Mouse (Mus musculus) ES-E14 (cell line): Measurements from ENCODE around the gene Tpst2. TPM values are rescaled to one million over a fixed set of nuclear protein-coding genes. Genes with fewer than 3 reads are reported as not detected.

Experiments
- DNase-seq: peaks from one replicate; pipeline ENCODE4 v3.0.0-alpha.2; 2013; ENCODE audit warnings: low read depth, low spot score
- H3K27ac ChIP-seq: 2 replicates; pipeline ENCODE4 v1.5.1; 2012; ENCODE audit warnings: low read depth, mild to moderate bottlenecking, low read length, moderate library complexity, mixed read lengths; ENCODE audit not compliant: poor library complexity, insufficient read depth, severe bottlenecking
- H3K36me3 ChIP-seq: 2 replicates; pipeline ENCODE4 v1.6.1; 2012; ENCODE audit warnings: mild to moderate bottlenecking, low read length, moderate library complexity, mixed read lengths; ENCODE audit not compliant: control insufficient read depth, poor library complexity, insufficient read depth, severe bottlenecking
- H3K4me1 ChIP-seq, 2 experiments: fragments of 150-350 bp in 1 of 2; sonication (generic) in 1 of 2; 2 replicates each; pipeline ENCODE4 v1.6.1; 2012; ENCODE audit warnings: low read length in 2 of 2, mild to moderate bottlenecking in 1 of 2, mixed read lengths in 1 of 2; ENCODE audit not compliant: control insufficient read depth in 2 of 2, insufficient read depth in 2 of 2, poor library complexity in 1 of 2
- H3K4me3 ChIP-seq, 2 experiments: fragments of 150-350 bp in 1 of 2; sonication (generic) in 1 of 2; 2 replicates each; pipeline ENCODE4 v1.5.1; 2012; ENCODE audit warnings: low read length in 2 of 2, low read depth in 1 of 2, mild to moderate bottlenecking in 1 of 2, mixed read lengths in 1 of 2; ENCODE audit not compliant: insufficient read depth in 1 of 2, poor library complexity in 1 of 2, severe bottlenecking in 1 of 2
- H3K9ac ChIP-seq: 2 replicates; pipeline ENCODE4 v1.6.1; 2012; ENCODE audit warnings: low read depth, mild to moderate bottlenecking, low read length, mixed read lengths; ENCODE audit not compliant: poor library complexity, insufficient read depth, severe bottlenecking
- H3K9me3 ChIP-seq: fragments of 150-350 bp; sonication (generic); 2 replicates; pipeline ENCODE4 v1.6.1; 2012; ENCODE audit warnings: low read depth, mild to moderate bottlenecking, low read length; ENCODE audit not compliant: control insufficient read depth, insufficient read depth
- CHD2 ChIP-seq: IDR thresholded peaks from 2 replicates; pipeline ENCODE4 v1.6.1; 2014; ENCODE audit warnings: mild to moderate bottlenecking, low read depth, low read length, inconsistent platforms
- HCFC1 ChIP-seq: IDR thresholded peaks from 2 replicates; pipeline ENCODE4 v1.6.1; 2012; ENCODE audit warnings: low read length, inconsistent platforms, borderline replicate concordance; ENCODE audit not compliant: insufficient read depth
- MAFK ChIP-seq: IDR thresholded peaks from 2 replicates; pipeline ENCODE4 v1.6.1; 2014; ENCODE audit warnings: mild to moderate bottlenecking, low read depth, low read length, inconsistent platforms; ENCODE audit not compliant: insufficient read depth
- ZC3H11A ChIP-seq: IDR thresholded peaks from 2 replicates; pipeline ENCODE4 v1.6.1; 2012; ENCODE audit warnings: low read depth, mild to moderate bottlenecking, inconsistent platforms, low read length, borderline replicate concordance
- ZNF384 ChIP-seq: IDR thresholded peaks from 2 replicates; pipeline ENCODE4 v1.6.1; 2012; ENCODE audit warnings: low read depth, low read length, inconsistent platforms
- in situ Hi-C, 2 experiments: fragments of 600-800 bp; cut with MboI; formaldehyde crosslinking; loops; one replicate each; pipeline ENCODE4 v1.15.1; 2025; ENCODE audit warnings: low sequenced_read_pairs in 2 of 2, inconsistent platforms in 1 of 2; ENCODE audit not compliant: unreplicated experiment in 2 of 2
- total RNA-seq: library from RNA; depleted of rRNA; stranded (reverse); fragments of 300-350 nt; gene quantifications from 2 replicates; pipeline ENCODE4 v1.2.3, GENCODE M21; 2012

Tpst2 gene
- total RNA-seq, 1 experiment: 82.7 TPM

DNA sequence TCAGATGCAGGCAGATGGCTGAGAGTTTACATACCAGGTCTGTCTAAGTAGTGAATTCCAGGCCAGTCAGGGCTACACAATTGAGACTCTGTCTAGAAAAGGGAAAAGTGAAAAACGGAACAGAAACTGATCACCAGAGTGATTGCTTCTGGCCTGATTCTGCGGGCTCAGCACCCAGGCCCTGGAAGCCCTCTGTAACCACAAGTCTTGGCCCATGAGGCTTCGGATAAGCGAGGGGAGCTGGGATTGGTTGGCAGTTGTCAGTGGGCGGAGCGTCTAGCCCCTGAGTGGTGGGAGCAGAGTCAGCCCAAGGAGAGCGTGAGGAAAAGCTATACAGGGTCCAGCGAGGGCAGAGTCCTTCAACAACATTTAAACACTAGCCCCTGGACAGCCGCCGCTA, 11.0 kb upstream of the Tpst2 start:
- peak overlapping the region in 1 of 2 experiments; percentile 29; a peak in 1 of 4 replicates for H3K4me3 ChIP-seq
- H3K4me1 ChIP-seq: peaks cover 0 to 6% of the 10 kb centered on the region in 2 experiments; a peak in 1 of 4 replicates
- TF ChIP-seq ZC3H11A: no peak
- TF ChIP-seq CHD2: no peak
- TF ChIP-seq HCFC1: no peak
- TF ChIP-seq ZNF384: no peak
- TF ChIP-seq MAFK: no peak
- in situ Hi-C loops: no loop called here
- DNase-seq: peak; percentile 60
- no peak overlapping the region for H3K27ac ChIP-seq
- peak overlapping the region; percentile 36; the same call in 1 of the 2 replicates for H3K9ac ChIP-seq
- no peaks in the 10 kb centered on the region for H3K36me3 ChIP-seq
- H3K9me3 ChIP-seq: no peaks in the 10 kb centered on the region

DNA sequence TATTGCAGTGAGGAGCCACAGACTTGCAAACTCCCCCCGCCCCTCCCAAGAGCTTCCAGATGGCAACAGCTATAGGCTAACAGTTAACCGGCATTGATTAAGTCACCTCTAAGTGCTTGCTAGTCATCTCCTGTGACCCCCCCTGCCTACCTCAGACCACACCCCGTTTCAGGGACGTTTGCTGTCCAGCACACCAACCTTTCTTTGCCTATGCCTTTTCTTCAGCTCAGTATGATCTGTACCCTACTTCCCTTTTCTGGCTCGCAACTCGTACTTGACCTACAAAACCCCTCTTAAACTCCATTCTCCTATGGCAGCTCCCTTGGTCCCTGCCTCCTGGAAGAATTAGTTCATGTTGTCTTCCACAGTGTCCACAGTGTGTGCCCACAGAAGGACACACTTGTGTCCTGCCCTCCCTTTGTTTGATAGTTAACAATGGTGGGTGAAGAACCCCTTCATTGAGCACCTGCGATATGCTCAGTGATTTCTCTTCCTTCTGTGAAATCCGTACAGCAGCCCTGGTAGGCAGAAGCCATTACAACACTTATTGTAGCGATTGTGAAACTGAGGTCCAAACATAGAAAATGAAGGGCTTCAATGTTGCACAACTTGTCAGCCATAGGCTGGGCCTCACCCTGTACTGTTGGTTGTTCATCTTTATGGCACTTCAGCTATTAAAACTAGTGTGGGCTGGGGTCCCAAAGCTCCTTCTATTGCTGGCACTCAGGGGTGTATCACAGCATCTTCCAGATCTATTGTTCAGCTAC, 10.3 kb upstream of the Tpst2 start:
- Histone ChIP-seq H3K4me3 (no peak overlapping the region), H3K27ac (no peak overlapping the region), H3K36me3 (no peaks in the 10 kb centered on the region), H3K9ac (peak overlapping the region; percentile 36; the same call in 1 of the 2 replicates), H3K9me3 (no peaks in the 10 kb centered on the region), H3K4me1 (peaks cover 0 to 7% of the 10 kb centered on the region in 2 experiments; a peak in 1 of 4 replicates)
- no peak for DNase-seq
- in situ Hi-C loops: no loop called here
- no peak for TF ChIP-seq MAFK
- TF ChIP-seq CHD2: no peak
- TF ChIP-seq ZNF384: no peak
- no peak for TF ChIP-seq ZC3H11A
- TF ChIP-seq HCFC1: no peak

DNA sequence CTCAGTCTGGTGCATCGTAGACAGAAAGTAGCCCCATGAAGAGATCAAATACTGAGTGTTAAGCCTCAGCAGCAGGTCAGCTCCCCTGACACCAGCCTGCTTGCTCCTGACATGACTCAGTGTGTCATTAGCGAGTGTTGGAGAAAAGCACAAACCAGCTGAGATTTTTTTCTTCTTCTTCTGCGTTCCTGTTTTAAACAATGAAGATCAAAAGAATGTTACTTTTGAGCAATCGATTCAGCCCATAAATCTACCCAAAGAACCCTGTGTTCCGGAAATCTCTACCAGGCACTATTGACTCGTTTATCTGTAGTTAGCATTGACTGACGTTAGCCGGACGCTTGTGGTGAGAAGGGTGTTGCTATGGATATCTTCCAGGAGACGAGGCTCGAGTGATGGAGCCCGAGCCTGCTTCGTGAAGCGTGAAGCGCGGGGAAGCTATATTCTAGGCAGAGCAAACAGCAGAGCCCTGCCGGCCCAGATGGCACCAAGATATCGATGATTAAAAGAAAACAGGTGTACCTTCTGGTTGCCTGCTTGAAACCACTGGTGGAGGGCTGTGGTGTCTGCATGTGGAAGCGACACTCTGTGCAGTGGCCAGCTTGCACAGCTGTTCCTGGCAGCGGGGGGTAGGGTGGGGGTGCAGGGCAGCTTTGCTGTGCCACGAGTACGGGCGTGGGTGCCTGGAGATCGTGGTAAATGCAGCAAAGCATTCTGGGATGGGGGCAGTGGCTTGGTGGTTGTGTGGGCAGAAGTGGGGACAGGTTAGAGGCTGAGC, 5.5 kb upstream of the Tpst2 start:
- Histone ChIP-seq H3K9me3 (no peaks in the 10 kb centered on the region), H3K4me1 (peaks cover 0 to 2% of the 10 kb centered on the region in 2 experiments; a peak in 1 of 4 replicates), H3K36me3 (no peaks in the 10 kb centered on the region), H3K27ac (no peak overlapping the region), H3K4me3 (no peak overlapping the region), H3K9ac (no peak overlapping the region)
- no peak for DNase-seq
- in situ Hi-C loops: no loop called here
- no peak for TF ChIP-seq HCFC1
- no peak for TF ChIP-seq ZC3H11A
- TF ChIP-seq MAFK: no peak
- TF ChIP-seq CHD2: no peak
- no peak for TF ChIP-seq ZNF384

DNA sequence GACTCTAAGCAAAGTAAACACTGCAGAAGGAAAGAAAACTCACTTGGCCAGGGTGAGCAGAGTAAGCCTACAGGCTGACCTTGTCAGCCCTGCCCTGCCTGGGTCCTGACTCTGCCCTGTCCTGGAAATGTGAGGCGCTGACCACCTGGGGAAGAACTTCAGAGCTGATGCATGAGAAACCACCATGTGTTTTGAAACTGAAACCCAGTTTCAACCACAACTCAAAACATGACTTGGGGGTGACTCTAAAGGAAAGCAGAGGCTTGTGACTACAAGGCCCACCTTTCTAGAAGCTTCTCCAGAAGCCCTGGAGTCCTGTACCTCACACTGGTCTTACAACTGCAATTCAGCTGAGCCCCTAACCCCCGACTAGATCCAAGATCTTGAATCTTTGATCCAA, 3.6 kb upstream of the Tpst2 start:
- Histone ChIP-seq H3K36me3 (no peaks in the 10 kb centered on the region), H3K27ac (no peak overlapping the region), H3K4me3 (no peak overlapping the region), H3K9ac (no peak overlapping the region), H3K4me1 (peaks cover 2 to 4% of the 10 kb centered on the region in 2 experiments; a peak in 3 of 4 replicates), H3K9me3 (no peaks in the 10 kb centered on the region)
- TF ChIP-seq HCFC1 (no peak), MAFK (no peak), CHD2 (no peak), ZC3H11A (no peak), ZNF384 (no peak)
- in situ Hi-C loops: no loop called here
- DNase-seq: no peak
